Mouse (Mus musculus) hindbrain, postnatal 0 days (tissue): ENCODE measurements around the gene Oprd1. TPM values are rescaled to one million over a fixed set of nuclear protein-coding genes. Genes with fewer than 3 reads are reported as not detected.

ENCODE experiments used
- ATAC-seq: fragments of 200-750 bp; cut with Nextera tagmentation; 2 replicates; pipeline ENCODE4 v1.8.0; 2017; ENCODE audit warnings: mild to moderate bottlenecking, moderate TSS enrichment, moderate library complexity
- DNase-seq: peaks from one replicate; pipeline ENCODE4 v3.0.0-alpha.2; 2015; ENCODE audit warnings: low spot score
- H3K27ac ChIP-seq: fragments of 300-500 bp; sonication (generic); 2 replicates; pipeline ENCODE4 v1.5.1; 2014; ENCODE audit warnings: mild to moderate bottlenecking
- H3K27me3 ChIP-seq: fragments of 300-500 bp; sonication (generic); 2 replicates; pipeline ENCODE4 v1.6.1; 2014; ENCODE audit warnings: low read length, mixed read lengths; ENCODE audit not compliant: insufficient read depth
- H3K36me3 ChIP-seq: fragments of 300-500 bp; sonication (generic); 2 replicates; pipeline ENCODE4 v1.6.1; 2014; ENCODE audit warnings: low read length, mixed read lengths; ENCODE audit not compliant: insufficient read depth
- H3K4me1 ChIP-seq: fragments of 300-500 bp; sonication (generic); 2 replicates; pipeline ENCODE4 v1.6.1; 2014; ENCODE audit warnings: antibody characterized with exemption, low read length, mixed read lengths; ENCODE audit not compliant: insufficient read depth
- H3K4me2 ChIP-seq: fragments of 300-500 bp; sonication (generic); 2 replicates; pipeline ENCODE4 v1.6.1; 2014; ENCODE audit warnings: low read depth, mild to moderate bottlenecking, low read length, moderate library complexity, mixed read lengths
- H3K4me3 ChIP-seq: fragments of 300-500 bp; sonication (generic); 2 replicates; pipeline ENCODE4 v1.5.1; 2014; ENCODE audit warnings: low read length
- H3K9ac ChIP-seq: fragments of 300-500 bp; sonication (generic); replicated peaks from 2 replicates; pipeline ENCODE4 v1.6.1; 2014; ENCODE audit warnings: mild to moderate bottlenecking, low read length, moderate library complexity, mixed read lengths
- H3K9me3 ChIP-seq: fragments of 300-500 bp; sonication (generic); 2 replicates; pipeline ENCODE4 v1.6.1; 2016; ENCODE audit warnings: low read length, mixed read lengths
- CTCF ChIP-seq: IDR thresholded peaks from 2 replicates; pipeline ENCODE4 v1.5.1; 2016; ENCODE audit warnings: antibody characterized with exemption, control low read depth, low read depth
- WGBS: fragments of 180-500 bp; shearing (Covaris S2); extraction: QIAGEN DNeasy Blood & Tissue Kit; methylation state at CpG from one replicate; pipeline ENCODE4 v1.1.7; 2014; 5-methylcytosine and 5-hydroxymethylcytosine counted together
- polyA plus RNA-seq: library from polyadenylated mRNA; unstranded; fragments of >200 nt; fragmentation: Nextera tagmentation; extraction: Ambion mirVana; gene quantifications from 2 replicates; pipeline ENCODE4 v1.2.1, GENCODE M21; 2015
- total RNA-seq: library from RNA; depleted of rRNA; stranded (reverse); fragments of >200 nt; gene quantifications from 2 replicates; pipeline ENCODE4 v1.2.3, GENCODE M21; 2014

Gene Oprd1
- total and polyA plus RNA-seq, 2 experiments from 2014 or later = 0.86 to 3.5 TPM

DNA sequence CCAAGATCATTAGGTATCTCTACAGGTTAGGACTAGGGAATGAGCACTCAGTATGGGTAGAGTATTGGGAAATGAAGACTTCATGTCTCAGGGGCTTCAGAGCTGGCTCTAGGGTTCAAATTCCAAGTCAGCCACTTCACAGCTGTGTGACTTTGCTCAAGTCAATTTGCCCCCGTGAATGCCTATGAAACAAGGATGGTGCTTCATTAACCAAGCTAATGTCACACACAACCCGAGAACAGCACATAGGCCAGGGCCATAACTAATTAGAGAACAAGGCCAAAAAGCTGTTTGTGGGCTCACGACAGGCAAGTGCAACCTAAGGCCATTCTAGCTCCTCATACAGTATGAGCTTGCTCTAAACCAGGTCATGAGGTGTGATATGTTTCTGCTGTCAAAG, 72.1 kb downstream of the Oprd1 start:
- DNase-seq (no peak), ATAC-seq (no peak)
- WGBS = 61% methylated on average over 3 of the region's 3 CpGs
- Histone ChIP-seq H3K4me1 (peaks cover 10% of the 10 kb centered on the region; the same call in 1 of the 2 replicates), H3K9ac (no peak overlapping the region), H3K4me2 (no peak overlapping the region), H3K27ac (no peak overlapping the region), H3K27me3 (peaks cover 4% of the 10 kb centered on the region; the same call in 1 of the 2 replicates), H3K4me3 (no peak overlapping the region), H3K9me3 (no peaks in the 10 kb centered on the region), H3K36me3 (no peaks in the 10 kb centered on the region)
- no peak for TF ChIP-seq CTCF

DNA sequence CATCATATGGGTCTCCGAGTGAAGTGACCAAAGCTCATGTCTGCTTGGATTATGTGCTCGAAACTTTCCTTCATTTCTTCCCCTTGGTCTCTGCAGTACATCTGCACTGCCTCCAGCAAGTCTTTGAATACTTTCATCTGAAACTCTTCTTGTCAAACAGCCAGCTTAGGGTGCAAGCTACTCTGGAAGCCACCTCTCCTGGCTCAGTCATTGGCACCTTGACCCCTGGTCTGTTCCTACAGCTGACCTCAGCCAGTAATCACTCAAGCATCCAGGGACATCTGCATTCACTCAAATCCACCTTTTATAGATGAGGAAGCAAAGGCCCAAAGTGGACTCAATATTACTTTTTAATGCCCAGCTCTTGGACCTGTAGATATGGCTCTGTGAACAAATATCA, 72.6 kb downstream of the Oprd1 start:
- no peak for DNase-seq

DNA sequence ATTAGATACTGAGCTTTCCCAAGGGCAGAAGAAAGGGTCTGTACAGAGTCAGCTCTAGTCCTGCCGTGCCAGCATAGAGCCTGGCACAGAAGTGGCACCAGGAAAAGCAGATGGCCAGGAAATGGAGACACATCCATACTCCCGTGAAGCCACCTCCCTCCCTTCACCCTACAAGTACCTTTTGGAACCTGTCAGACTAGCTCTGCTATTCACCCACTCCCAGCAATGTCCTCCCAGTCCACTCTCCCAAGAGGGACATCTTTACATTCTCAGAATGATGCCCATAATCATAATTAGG, 76.4 kb downstream of the Oprd1 start:
- no peaks in the 10 kb centered on the region for H3K36me3 ChIP-seq
- no peak overlapping the region for H3K4me2 ChIP-seq
- no peak overlapping the region for H3K9ac ChIP-seq
- WGBS = 59% methylated on average over 2 of the region's 2 CpGs
- no peak overlapping the region for H3K4me3 ChIP-seq
- no peak for TF ChIP-seq CTCF
- H3K27ac ChIP-seq = no peak overlapping the region
- no peak for ATAC-seq
- H3K27me3 ChIP-seq = no peaks in the 10 kb centered on the region
- DNase-seq = no peak
- H3K9me3 ChIP-seq = no peaks in the 10 kb centered on the region
- peaks cover 6% of the 10 kb centered on the region; the same call in 1 of the 2 replicates for H3K4me1 ChIP-seq

More for the DNA sequence above, 72.6 kb downstream of the Oprd1 start:
- peaks cover 10% of the 10 kb centered on the region; the same call in 1 of the 2 replicates for H3K4me1 ChIP-seq
- 91% methylated on average over 2 of the region's 2 CpGs for WGBS
- ATAC-seq = no peak
- no peak overlapping the region for H3K4me3 ChIP-seq
- H3K36me3 ChIP-seq = no peaks in the 10 kb centered on the region
- no peak for TF ChIP-seq CTCF
- no peak overlapping the region for H3K4me2 ChIP-seq
- no peak overlapping the region for H3K27ac ChIP-seq
- peaks cover 4% of the 10 kb centered on the region; the same call in 1 of the 2 replicates for H3K27me3 ChIP-seq
- no peak overlapping the region for H3K9ac ChIP-seq
- no peaks in the 10 kb centered on the region for H3K9me3 ChIP-seq

DNA sequence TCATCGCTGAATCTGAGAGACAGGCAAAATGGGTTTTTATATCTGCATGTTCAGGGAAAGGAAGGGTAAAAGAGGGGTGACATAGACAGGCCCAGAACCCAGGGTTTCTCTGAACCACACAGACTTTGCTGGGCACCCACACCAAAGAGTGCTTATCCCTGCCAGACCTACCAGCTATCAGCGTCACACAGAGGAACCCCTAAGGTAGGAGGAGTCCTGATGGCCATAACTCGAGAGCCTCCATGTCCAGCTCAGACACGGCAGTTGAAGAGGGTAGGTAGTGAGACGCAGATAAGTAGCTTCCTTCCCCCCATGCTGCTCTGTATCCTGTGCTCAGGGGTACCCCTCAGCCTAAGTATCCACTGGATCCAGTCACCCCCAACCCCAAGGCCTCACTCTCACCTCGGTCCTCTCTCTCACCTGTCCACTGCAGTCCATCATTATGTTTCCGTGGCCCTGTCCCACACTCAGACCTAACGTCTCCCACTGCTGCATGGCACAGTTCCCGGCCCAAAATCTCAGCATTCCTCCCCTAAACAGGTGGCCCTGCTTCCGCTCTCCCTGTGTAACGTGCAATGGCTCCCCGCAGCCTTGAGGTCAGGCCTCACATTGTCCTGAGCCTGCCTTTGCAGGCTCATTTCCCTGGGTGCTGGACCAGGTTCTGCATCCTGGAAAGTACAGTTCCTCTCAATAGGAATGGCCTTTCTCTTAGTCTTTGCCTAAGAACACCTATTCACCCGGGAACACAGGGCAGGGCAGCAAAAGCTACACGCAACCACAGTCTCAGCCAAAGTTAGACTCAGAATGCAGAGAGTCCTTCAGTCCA, 77.0 kb downstream of the Oprd1 start:
- DNase-seq (no peak), ATAC-seq (no peak)
- Histone ChIP-seq H3K9me3 (no peaks in the 10 kb centered on the region), H3K4me1 (peaks cover 6% of the 10 kb centered on the region; the same call in 1 of the 2 replicates), H3K27ac (no peak overlapping the region), H3K36me3 (no peaks in the 10 kb centered on the region), H3K9ac (no peak overlapping the region), H3K4me2 (no peak overlapping the region), H3K4me3 (no peak overlapping the region), H3K27me3 (no peaks in the 10 kb centered on the region)
- 86% methylated on average over 14 of the region's 14 CpGs for WGBS
- TF ChIP-seq CTCF = no peak

DNA sequence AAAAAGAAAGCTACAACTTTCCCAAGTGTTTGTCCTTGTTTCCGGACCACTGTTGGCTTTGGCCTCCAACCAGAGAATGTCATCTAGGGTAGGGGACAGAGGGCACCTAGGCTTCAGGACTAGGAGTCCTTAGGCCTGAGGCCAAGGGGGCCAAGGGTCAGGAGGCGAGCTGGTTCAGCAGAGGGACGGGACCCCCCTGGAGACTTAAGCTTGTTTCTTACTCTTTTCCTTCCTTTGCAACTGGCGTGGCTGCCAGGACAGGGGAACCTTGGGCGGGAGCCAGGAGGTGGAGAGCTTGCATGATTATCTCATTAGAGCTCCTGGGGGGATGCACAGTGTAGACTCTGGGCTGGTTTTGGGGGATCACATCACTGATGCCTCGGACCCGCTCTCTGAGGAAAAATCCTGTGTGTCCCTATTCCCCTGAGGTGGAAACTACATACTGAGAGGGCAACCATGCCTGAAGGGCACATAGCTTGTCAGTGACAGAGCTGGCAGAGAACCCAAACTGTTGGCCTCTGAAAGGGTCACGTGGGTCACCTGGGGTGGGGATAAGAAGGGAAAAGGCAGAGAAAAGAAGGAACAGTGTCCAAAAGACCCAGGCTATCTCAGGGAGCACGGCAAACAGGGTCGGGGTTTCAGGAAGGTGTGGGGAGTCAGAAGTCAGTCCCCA, 78.0 kb downstream of the Oprd1 start:
- Histone ChIP-seq H3K27me3 (no peaks in the 10 kb centered on the region), H3K27ac (no peak overlapping the region), H3K9ac (no peak overlapping the region), H3K4me2 (0 out of 2 replicates have a peak overlapping the region, but pooled peaks have one; percentile 10), H3K36me3 (no peaks in the 10 kb centered on the region), H3K9me3 (no peaks in the 10 kb centered on the region), H3K4me1 (peaks cover 6% of the 10 kb centered on the region; the same call in 1 of the 2 replicates), H3K4me3 (no peak overlapping the region)
- DNase-seq (peak; percentile 43), ATAC-seq (no peak)
- WGBS = 54% methylated on average over 10 of the region's 10 CpGs
- no peak for TF ChIP-seq CTCF

DNA sequence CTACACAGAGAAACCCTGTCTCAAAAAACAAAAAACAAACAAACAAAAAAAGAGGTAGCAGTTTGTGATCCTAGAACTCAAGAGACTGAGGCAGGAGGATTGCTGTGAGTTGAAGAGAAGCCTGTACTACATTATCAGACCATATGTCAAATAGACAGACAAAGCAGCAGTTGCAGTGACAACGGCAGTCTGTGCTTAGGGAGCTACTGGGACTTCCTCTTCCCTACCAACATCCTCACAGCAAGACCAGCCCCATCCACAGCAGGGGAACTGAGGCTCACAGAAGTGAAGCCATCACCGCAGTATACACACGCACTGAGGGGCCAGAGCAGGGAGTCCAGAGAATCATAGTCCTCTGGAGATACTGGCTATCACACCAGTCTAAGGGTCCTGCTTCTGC, 78.7 kb downstream of the Oprd1 start:
- no peak overlapping the region for H3K9ac ChIP-seq
- ATAC-seq = no peak
- 61% methylated on average over 3 of the region's 3 CpGs for WGBS
- no peaks in the 10 kb centered on the region for H3K36me3 ChIP-seq
- H3K4me3 ChIP-seq = no peak overlapping the region
- no peaks in the 10 kb centered on the region for H3K27me3 ChIP-seq
- no peak for DNase-seq
- H3K9me3 ChIP-seq = no peaks in the 10 kb centered on the region
- 0 out of 2 replicates have a peak overlapping the region, but pooled peaks have one; percentile 10 for H3K4me2 ChIP-seq
- no peak for TF ChIP-seq CTCF
- H3K4me1 ChIP-seq = peaks cover 6% of the 10 kb centered on the region; the same call in 1 of the 2 replicates
- no peak overlapping the region for H3K27ac ChIP-seq
